Mouse (Mus musculus) megakaryocyte, embryonic 14.5 days (primary cell): ENCODE measurements at regions not wholly inside any gene's neighbourhood (a gene's known extent, or its start where the extent isn't known, plus 50 kb on each side); places are given as distances from the start of the nearest gene placed in this dataset.

Experiments used
- H3K27me3 ChIP-seq: replicated peaks from 2 replicates; pipeline ENCODE3; 2012; ENCODE audit warnings: inconsistent platforms
- H3K36me3 ChIP-seq: replicated peaks from 2 replicates; pipeline ENCODE3; 2012; ENCODE audit warnings: low read length, inconsistent platforms, mixed read lengths
- H3K4me1 ChIP-seq: 2 replicates; pipeline ENCODE4 v1.6.1; 2012; ENCODE audit warnings: inconsistent platforms
- H3K4me3 ChIP-seq: replicated peaks from 2 replicates; pipeline ENCODE3; 2012; ENCODE audit warnings: moderate library complexity, mild to moderate bottlenecking, inconsistent platforms
- H3K9me3 ChIP-seq: 2 replicates; pipeline ENCODE4 v1.6.1; 2012; ENCODE audit warnings: inconsistent platforms
- FLI1 ChIP-seq: IDR thresholded peaks from 2 replicates; pipeline ENCODE4 v1.6.1; 2012; ENCODE audit warnings: low read length, inconsistent platforms, mixed read lengths
- GATA1 ChIP-seq: IDR thresholded peaks from 3 replicates; pipeline ENCODE4 v1.6.1; 2012; ENCODE audit warnings: mixed read lengths, low read length, inconsistent platforms, borderline replicate concordance

DNA sequence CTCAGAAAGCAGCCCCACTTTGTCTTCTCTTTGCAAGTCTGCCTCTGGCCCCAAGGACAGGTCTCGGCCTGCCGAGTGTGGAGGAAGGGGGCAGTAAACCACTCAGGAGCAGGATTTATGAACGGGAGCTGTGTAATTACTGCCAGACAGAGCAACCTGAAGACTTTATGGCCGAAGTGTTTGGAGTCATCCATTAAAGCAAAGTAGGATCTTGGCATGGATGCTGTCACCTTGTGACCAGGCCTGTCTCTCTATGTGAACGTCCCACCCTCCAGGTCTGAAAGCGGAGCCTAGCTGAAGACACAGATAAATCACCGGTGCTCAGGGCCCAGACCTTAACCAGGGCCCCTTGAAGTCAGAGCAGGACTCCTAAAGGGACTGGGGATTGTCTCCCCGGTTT, 190.8 kb downstream of the Plpp3 start:
- Histone ChIP-seq H3K4me3 (no peak overlapping the region), H3K9me3 (no peaks in the 10 kb centered on the region), H3K4me1 (peaks cover 8% of the 10 kb centered on the region), H3K27me3 (peaks cover 26% of the 10 kb centered on the region), H3K36me3 (no peaks in the 10 kb centered on the region)
- no peak for TF ChIP-seq GATA1
- TF ChIP-seq FLI1, result no peak

DNA sequence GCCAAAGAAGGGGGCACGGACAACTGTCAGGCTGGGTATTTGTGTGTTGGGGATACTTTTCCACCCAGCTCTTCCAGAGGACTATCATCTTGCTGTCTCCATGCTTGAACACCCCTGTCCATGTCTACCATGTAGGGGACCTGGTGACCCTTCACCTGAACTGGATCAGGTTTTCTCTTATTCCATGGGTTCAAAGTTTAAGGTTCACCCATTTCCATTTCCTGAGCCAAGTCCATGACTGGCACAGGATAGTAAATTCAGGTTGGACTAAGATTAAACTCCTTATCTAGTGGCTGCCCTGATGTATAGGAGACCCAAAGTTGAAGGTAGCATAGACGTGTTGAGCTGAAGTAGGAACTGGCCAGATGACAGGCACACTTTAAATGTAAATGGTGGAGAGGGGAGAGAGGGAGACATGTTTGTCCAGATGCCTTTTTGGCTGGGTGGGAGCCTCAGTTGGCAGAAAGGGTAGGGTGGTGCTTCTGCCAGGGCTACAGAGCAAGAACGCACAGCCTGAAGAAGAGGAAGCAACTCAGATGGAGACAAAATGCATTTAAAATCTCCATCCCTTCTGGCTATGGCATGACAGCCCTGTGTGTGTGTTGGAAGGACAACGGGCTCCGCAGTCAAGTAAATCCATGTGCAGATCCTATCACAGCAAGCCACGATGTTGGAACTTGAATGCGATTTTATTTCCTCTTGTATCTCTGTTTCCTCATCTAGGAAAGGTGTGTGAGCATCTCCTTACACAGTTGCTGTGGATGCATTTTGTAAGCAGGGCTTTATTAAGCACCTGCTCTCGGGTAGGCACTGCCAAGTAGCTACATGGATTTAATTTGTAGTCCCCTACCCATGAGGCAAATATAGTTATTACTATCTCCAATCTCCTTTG, 192.4 kb downstream of the Plpp3 start:
- Histone ChIP-seq H3K4me1 (peaks cover 20% of the 10 kb centered on the region), H3K4me3 (no peak overlapping the region), H3K36me3 (no peaks in the 10 kb centered on the region), H3K9me3 (no peaks in the 10 kb centered on the region), H3K27me3 (peaks cover 22% of the 10 kb centered on the region)
- no peak for TF ChIP-seq GATA1
- TF ChIP-seq FLI1, result no peak

DNA sequence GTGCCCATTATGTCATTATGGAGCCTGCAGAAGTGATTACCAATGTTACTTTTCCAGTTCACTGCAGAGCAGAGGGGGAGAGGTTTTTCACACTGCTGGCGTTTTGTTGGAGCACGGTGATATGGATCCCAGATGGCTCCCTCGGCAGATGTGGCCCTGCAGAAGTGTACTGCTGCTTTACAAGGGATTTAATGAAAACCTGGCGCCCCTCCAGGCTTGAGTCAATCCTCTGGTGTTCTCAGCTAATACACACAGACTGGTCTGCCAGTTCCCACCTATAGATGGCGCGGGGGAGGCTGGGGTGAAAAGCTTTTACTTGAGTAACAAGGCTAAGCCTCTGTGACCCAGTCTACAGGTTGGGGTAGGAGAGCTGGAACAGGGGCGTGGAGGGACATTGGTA, 195.2 kb downstream of the Plpp3 start:
- Histone ChIP-seq H3K4me3 (no peak overlapping the region), H3K9me3 (no peaks in the 10 kb centered on the region), H3K4me1 (peaks cover 27% of the 10 kb centered on the region), H3K27me3 (peaks cover 12% of the 10 kb centered on the region), H3K36me3 (no peaks in the 10 kb centered on the region)
- no peak for TF ChIP-seq GATA1
- no peak for TF ChIP-seq FLI1

DNA sequence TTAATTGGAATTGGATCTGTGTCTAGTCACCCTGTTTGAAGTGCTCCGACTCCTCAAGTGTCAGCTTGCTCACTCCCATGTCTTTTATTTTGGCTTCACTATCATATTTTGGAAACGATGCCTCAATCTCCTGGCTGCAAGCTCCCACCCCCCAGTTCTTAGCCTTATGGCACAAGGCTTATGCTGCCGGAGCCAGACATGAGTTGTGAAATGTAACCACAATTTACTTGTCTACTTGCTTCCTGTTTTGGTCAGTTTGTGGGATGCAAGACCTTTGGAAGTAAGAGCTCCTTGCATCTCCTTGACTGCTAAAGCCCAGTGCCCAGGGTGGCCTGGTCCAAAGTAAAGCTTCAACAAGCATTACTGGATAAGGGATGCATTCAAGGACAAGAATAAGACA, 195.8 kb downstream of the Plpp3 start:
- peaks cover 10% of the 10 kb centered on the region for H3K27me3 ChIP-seq
- no peaks in the 10 kb centered on the region for H3K36me3 ChIP-seq
- TF ChIP-seq GATA1 (no peak), FLI1 (no peak)
- H3K4me1 ChIP-seq, result peaks cover 27% of the 10 kb centered on the region
- H3K4me3 ChIP-seq, result peak overlapping the region; percentile 7
- H3K9me3 ChIP-seq, result no peaks in the 10 kb centered on the region

DNA sequence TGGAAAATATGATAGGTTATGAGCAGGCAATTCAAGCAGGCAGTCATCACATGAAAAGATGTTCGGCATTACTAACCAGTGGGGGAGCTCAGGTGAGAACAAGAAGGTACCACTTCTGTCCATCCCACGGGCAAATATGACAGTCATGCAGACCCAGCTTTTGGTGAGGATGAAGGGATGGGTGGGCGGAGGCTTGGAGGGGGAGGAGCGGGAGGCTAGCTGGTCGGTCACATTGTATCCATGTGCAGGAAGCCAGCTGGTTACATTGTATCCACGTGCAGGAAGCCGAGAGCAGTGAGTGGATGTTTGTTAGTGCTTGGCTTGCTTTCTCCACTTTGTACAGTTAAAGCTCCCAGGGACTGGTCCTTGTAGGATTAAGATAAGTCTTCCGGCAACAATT, 196.9 kb downstream of the Plpp3 start:
- H3K4me1 ChIP-seq, result peaks cover 27% of the 10 kb centered on the region
- no peak overlapping the region for H3K4me3 ChIP-seq
- H3K9me3 ChIP-seq, result no peaks in the 10 kb centered on the region
- H3K27me3 ChIP-seq, result peaks cover 7% of the 10 kb centered on the region
- H3K36me3 ChIP-seq, result no peaks in the 10 kb centered on the region
- no peak for TF ChIP-seq GATA1
- TF ChIP-seq FLI1, result no peak

DNA sequence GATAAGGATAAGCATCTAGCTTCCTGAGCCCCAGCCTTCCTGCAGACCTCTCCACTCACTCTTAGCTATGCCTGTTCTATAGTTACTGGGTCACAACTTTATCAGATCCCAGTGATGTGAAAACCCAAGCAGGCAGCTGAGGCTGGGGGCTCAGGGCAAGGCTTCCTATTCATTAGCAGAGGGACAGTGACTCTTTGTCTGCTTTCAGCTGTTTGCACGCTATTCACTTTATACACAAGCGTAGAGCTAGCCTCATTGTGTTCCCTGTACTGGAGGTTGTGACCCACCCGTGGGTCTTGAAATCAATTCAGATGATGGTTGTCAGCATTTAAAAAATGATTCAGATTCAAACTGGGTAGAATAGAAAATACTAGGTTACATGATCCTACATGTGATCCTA, 199.5 kb downstream of the Plpp3 start:
- H3K36me3 ChIP-seq, result no peaks in the 10 kb centered on the region
- H3K9me3 ChIP-seq, result no peaks in the 10 kb centered on the region
- H3K27me3 ChIP-seq, result peaks cover 5% of the 10 kb centered on the region
- TF ChIP-seq GATA1 (no peak), FLI1 (no peak)
- H3K4me1 ChIP-seq, result peaks cover 27% of the 10 kb centered on the region
- no peak overlapping the region for H3K4me3 ChIP-seq

DNA sequence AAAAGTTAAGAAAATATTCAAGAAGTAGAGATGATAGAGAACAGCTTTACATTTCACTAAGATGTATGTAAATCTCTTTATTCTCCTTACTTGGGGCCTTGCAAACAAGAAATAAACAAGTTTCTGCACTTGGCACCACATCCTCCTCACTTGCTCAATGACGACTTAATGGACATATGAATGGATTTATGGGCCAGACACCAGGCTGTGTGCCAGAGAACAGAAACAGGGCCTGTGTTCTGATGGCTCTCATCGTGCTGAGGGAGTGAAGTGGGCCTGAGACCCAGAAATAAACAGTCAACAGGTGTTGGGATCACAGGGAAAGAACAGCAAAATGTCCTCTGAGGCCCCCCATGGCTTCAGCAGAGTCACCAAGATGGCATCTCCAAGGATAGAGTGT, 201.6 kb downstream of the Plpp3 start:
- H3K4me3 ChIP-seq, result no peak overlapping the region
- peaks cover 17% of the 10 kb centered on the region for H3K4me1 ChIP-seq
- TF ChIP-seq GATA1 (no peak), FLI1 (no peak)
- H3K27me3 ChIP-seq, result peaks cover 5% of the 10 kb centered on the region
- H3K9me3 ChIP-seq, result no peaks in the 10 kb centered on the region
- no peaks in the 10 kb centered on the region for H3K36me3 ChIP-seq

DNA sequence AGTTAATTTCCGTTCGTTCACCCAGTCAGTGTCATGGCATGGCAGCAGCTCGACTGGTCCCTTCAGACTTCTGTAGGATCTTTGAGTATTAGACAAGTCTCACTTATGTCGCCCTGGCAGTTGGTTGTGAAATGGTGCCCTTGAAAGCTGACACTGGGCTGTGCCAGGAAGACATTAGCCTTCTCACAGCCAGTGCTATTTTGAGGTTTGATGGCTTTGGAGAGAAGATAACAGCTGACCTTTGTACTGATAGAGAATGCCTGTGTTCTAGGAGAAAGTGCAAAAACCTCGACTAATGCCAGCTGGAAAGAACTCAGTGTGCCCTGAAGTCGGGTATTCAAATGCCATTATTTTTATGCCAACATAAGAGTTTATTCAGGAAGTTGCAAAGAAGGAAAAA, 207.3 kb downstream of the Plpp3 start:
- H3K4me3 ChIP-seq, result no peak overlapping the region
- no peaks in the 10 kb centered on the region for H3K36me3 ChIP-seq
- peaks cover 20% of the 10 kb centered on the region for H3K4me1 ChIP-seq
- no peak for TF ChIP-seq FLI1
- TF ChIP-seq GATA1, result no peak
- H3K9me3 ChIP-seq, result no peaks in the 10 kb centered on the region
- peaks cover 6% of the 10 kb centered on the region for H3K27me3 ChIP-seq

DNA sequence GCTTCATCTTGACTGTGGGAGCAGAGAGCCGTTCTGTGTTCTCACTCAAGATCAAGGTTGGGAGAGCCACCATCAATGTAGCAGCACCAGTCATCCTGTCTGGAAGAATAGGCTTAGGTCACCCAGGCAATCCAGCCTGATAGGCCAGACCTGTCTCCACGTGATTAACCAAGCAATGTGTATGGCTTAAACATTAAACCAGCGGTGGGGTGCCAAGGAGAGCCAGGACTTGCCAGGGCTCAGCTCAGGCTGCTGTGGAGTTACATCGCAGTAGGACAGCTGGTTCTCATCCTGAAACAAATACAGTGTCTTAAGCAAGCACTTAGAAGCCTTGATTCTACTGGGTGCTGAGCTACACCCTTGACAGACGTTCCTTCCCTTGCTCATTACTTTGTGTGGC, 207.9 kb downstream of the Plpp3 start:
- peaks cover 6% of the 10 kb centered on the region for H3K27me3 ChIP-seq
- H3K4me3 ChIP-seq, result no peak overlapping the region
- no peak for TF ChIP-seq FLI1
- TF ChIP-seq GATA1, result no peak
- peaks cover 20% of the 10 kb centered on the region for H3K4me1 ChIP-seq
- H3K36me3 ChIP-seq, result no peaks in the 10 kb centered on the region
- H3K9me3 ChIP-seq, result no peaks in the 10 kb centered on the region

DNA sequence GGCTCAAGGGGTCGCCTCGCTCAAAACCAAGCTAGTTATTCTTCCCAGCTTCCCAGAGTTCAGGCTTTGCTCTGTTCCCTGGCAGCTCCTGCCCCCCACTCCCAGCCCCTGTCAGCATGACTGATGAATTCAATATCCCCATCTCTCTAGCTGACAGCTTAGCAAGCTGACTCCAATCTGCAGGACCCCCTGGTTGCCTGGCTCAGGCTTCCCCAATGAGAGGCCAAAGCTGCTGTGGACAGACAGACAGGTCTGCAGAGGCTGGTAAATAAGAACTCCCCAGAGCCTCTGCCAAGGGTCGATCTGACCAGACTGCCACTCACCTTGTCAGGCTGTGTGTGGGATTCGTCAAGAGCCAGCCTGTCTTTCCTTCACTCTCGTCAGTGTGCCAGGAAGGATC, 219.4 kb downstream of the Plpp3 start:
- no peak overlapping the region for H3K4me3 ChIP-seq
- H3K36me3 ChIP-seq, result no peaks in the 10 kb centered on the region
- H3K9me3 ChIP-seq, result peaks cover 18% of the 10 kb centered on the region
- TF ChIP-seq GATA1 (no peak), FLI1 (no peak)
- H3K4me1 ChIP-seq, result peaks cover 12% of the 10 kb centered on the region
- H3K27me3 ChIP-seq, result peaks cover 5% of the 10 kb centered on the region

DNA sequence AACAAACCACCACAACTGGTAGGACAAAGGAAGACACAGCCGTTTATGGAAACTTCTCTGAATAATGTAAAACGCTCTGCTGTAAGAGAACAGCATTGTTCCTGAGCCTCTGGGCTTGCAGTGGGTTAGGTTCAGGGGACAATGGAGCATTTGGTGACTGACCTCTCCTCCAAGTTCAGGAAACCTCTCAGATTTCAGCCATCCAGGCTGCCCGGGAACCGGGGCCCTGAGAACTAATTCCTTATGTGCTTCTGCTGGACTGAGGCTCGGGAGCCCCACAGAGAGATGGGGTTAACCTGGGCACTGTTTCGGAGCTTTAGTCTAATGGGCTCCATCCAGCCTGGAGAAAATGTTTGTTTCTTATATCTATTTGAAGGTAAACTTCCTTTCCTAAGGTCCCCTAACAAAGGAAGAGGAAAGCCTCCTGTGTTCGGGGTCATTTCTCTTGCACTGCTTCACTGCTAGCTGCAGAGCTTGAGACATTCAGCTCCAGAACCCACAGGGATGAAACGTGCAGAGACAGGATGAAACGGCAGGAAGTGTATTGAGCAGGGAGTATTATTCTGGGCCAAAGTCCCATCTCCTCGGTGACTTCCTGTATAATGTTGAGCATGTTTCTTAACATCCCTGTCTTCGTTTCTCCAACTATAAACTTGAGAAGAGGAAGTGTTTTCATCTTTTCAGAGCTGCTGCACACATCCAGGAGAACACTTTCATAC, 220.5 kb downstream of the Plpp3 start:
- H3K36me3 ChIP-seq, result no peaks in the 10 kb centered on the region
- peaks cover 5% of the 10 kb centered on the region for H3K27me3 ChIP-seq
- peaks cover 12% of the 10 kb centered on the region for H3K4me1 ChIP-seq
- peaks cover 22% of the 10 kb centered on the region for H3K9me3 ChIP-seq
- TF ChIP-seq GATA1, result no peak
- no peak for TF ChIP-seq FLI1
- no peak overlapping the region for H3K4me3 ChIP-seq
